Mouse (Mus musculus) adrenal gland, adult 2 months (tissue): ENCODE measurements around the gene Gm5751. TPM values are rescaled to one million over a fixed set of nuclear protein-coding genes. Genes with fewer than 3 reads are reported as not detected.
"Not testable (repeated sequence)": the region's sequence is repeated elsewhere in the genome, so short reads cannot be mapped to it uniquely, and the experiment has no call there.

Experiments
- DNase-seq: peaks from one replicate; pipeline ENCODE4 v3.0.0; 2021
- long read RNA-seq: library from polyadenylated mRNA; stranded (forward); transcript quantifications from one replicate; pipeline ENCODE4 v2.0.0, GENCODE M21; 2021
- polyA plus RNA-seq: library from polyadenylated mRNA; depleted of rRNA; stranded (reverse); fragments of >200 nt; gene quantifications from 2 replicates; pipeline ENCODE4 v1.2.3, GENCODE M21; 2012; rRNA removed
- total RNA-seq, 2 experiments: library from RNA; stranded (reverse); gene quantifications; 2 replicates each; pipeline ENCODE4 v1.2.3; 2021

Gm5751 gene
- total RNA-seq (not detected), polyA plus RNA-seq (not detected in 2 replicates)
- long read RNA-seq, result 0 reads

- not testable (repeated sequence) for DNase-seq
Observed at GRCm38 (mm10) chrX:8873953-8874352, at the start of gene Gm5751. TSS of gene Gm5751 (plus strand) at chrX:8874253.

GRCm38 (mm10) chrX:8832043-8832442 is 42.0 kb upstream of the Gm5751 start:
- DNase-seq, result peak; percentile 21

- no peak for DNase-seq
Observed at GRCm38 (mm10) chrX:8843694-8844093, 30.4 kb upstream of the Gm5751 start, which contains the start of gene Gm6592. TSS of gene Gm6592 (plus strand) at chrX:8843994.

- DNase-seq, result no peak
Observed at GRCm38 (mm10) chrX:8852486-8852885, 21.6 kb upstream of the Gm5751 start.

GRCm38 (mm10) chrX:8864331-8864730 is 9.7 kb upstream of the Gm5751 start:
- peak; percentile 60 for DNase-seq

- DNase-seq, result no peak
Observed at GRCm38 (mm10) chrX:8884336-8884735, 10.3 kb downstream of the Gm5751 start.

GRCm38 (mm10) chrX:8891975-8892342 is 17.9 kb downstream of the Gm5751 start:
- DNase-seq, result no peak

GRCm38 (mm10) chrX:8892343-8893155 is 18.5 kb downstream of the Gm5751 start, which contains the start of gene B630019K06Rik:
TSS of gene B630019K06Rik (plus strand) at chrX:8892382.
- DNase-seq, result peak; percentile 90

- no peak for DNase-seq
Observed at GRCm38 (mm10) chrX:8893182-8893651, 19.2 kb downstream of the Gm5751 start.

GRCm38 (mm10) chrX:8900823-8901222 is 26.8 kb downstream of the Gm5751 start:
- DNase-seq, result no peak

GRCm38 (mm10) chrX:8901906-8902472 is 27.9 kb downstream of the Gm5751 start:
- no peak for DNase-seq

- no peak for DNase-seq
Observed at GRCm38 (mm10) chrX:8921080-8921479, 47.0 kb downstream of the Gm5751 start.

- no peak for DNase-seq
Observed at GRCm38 (mm10) chrX:8921813-8922607, 48.0 kb downstream of the Gm5751 start.

- DNase-seq, result no peak
Observed at GRCm38 (mm10) chrX:8927308-8927707, 53.3 kb downstream of the Gm5751 start.

Other genes with a start within 250 kb of the Gm5751 start
- gene Ssxb8, start 183.4 kb upstream of the Gm5751 start, total RNA-seq, result not detected
- not detected in 2 replicates for gene Ssxb8, start 183.4 kb upstream of the Gm5751 start, polyA plus RNA-seq
- gene Ssx9, start 125.8 kb upstream of the Gm5751 start, total RNA-seq, result not detected
- gene Ssx9, start 125.8 kb upstream of the Gm5751 start, polyA plus RNA-seq, result not detected in 2 replicates
- not detected for gene Ssxb5, start 70.6 kb upstream of the Gm5751 start, total RNA-seq
- gene Ssxb5, start 70.6 kb upstream of the Gm5751 start, polyA plus RNA-seq, result not detected in 2 replicates
- gene Gm6592, start 30.3 kb upstream of the Gm5751 start, total RNA-seq, result not detected
- not detected in 2 replicates for gene Gm6592, start 30.3 kb upstream of the Gm5751 start, polyA plus RNA-seq
- gene B630019K06Rik, start 18.1 kb downstream of the Gm5751 start, total RNA-seq, result 10 to 100 TPM in 1 of 2 experiments, 1 to 10 TPM in 1; 9.8 to 10.6 TPM
- gene B630019K06Rik, start 18.1 kb downstream of the Gm5751 start, polyA plus RNA-seq, result 16.7 and 18.1 TPM in 2 replicates
- gene Fthl17b, start 88.7 kb downstream of the Gm5751 start, total RNA-seq, result not detected
- gene Fthl17b, start 88.7 kb downstream of the Gm5751 start, polyA plus RNA-seq, result not detected in 2 replicates
- gene Fthl17c, start 102.3 kb downstream of the Gm5751 start, total RNA-seq, result not detected
- not detected in 2 replicates for gene Fthl17c, start 102.3 kb downstream of the Gm5751 start, polyA plus RNA-seq
- gene Fthl17d, start 112.5 kb downstream of the Gm5751 start, total RNA-seq, result not detected
- gene Fthl17d, start 112.5 kb downstream of the Gm5751 start, polyA plus RNA-seq, result not detected in 2 replicates
- gene Fthl17e, start 159.2 kb downstream of the Gm5751 start, total RNA-seq, result not detected
- gene Fthl17e, start 159.2 kb downstream of the Gm5751 start, polyA plus RNA-seq, result not detected in 2 replicates
- gene Fthl17f, start 188.8 kb downstream of the Gm5751 start, total RNA-seq, result not detected
- gene Fthl17f, start 188.8 kb downstream of the Gm5751 start, polyA plus RNA-seq, result not detected in 2 replicates
- gene 4930402K13Rik, start 230.3 kb downstream of the Gm5751 start, total RNA-seq, result not detected
- gene 4930402K13Rik, start 230.3 kb downstream of the Gm5751 start, polyA plus RNA-seq, result not detected in 2 replicates